Mouse (Mus musculus) ES-E14 (cell line): ENCODE measurements around the gene Ntn1. TPM values are rescaled to one million over a fixed set of nuclear protein-coding genes. Genes with fewer than 3 reads are reported as not detected.

ENCODE experiments used
- DNase-seq: peaks from one replicate; pipeline ENCODE4 v3.0.0-alpha.2; 2013; ENCODE audit warnings: low read depth, low spot score
- H3K27ac ChIP-seq: 2 replicates; pipeline ENCODE4 v1.5.1; 2012; ENCODE audit warnings: low read depth, mild to moderate bottlenecking, low read length, moderate library complexity, mixed read lengths; ENCODE audit not compliant: poor library complexity, insufficient read depth, severe bottlenecking
- H3K36me3 ChIP-seq: 2 replicates; pipeline ENCODE4 v1.6.1; 2012; ENCODE audit warnings: mild to moderate bottlenecking, low read length, moderate library complexity, mixed read lengths; ENCODE audit not compliant: control insufficient read depth, poor library complexity, insufficient read depth, severe bottlenecking
- H3K4me1 ChIP-seq, 2 experiments: fragments of 150-350 bp in 1 of 2; sonication (generic) in 1 of 2; 2 replicates each; pipeline ENCODE4 v1.6.1; 2012; ENCODE audit warnings: low read length in 2 of 2, mild to moderate bottlenecking in 1 of 2, mixed read lengths in 1 of 2; ENCODE audit not compliant: control insufficient read depth in 2 of 2, insufficient read depth in 2 of 2, poor library complexity in 1 of 2
- H3K4me3 ChIP-seq, 2 experiments: fragments of 150-350 bp in 1 of 2; sonication (generic) in 1 of 2; 2 replicates each; pipeline ENCODE4 v1.5.1; 2012; ENCODE audit warnings: low read length in 2 of 2, low read depth in 1 of 2, mild to moderate bottlenecking in 1 of 2, mixed read lengths in 1 of 2; ENCODE audit not compliant: insufficient read depth in 1 of 2, poor library complexity in 1 of 2, severe bottlenecking in 1 of 2
- H3K9ac ChIP-seq: 2 replicates; pipeline ENCODE4 v1.6.1; 2012; ENCODE audit warnings: low read depth, mild to moderate bottlenecking, low read length, mixed read lengths; ENCODE audit not compliant: poor library complexity, insufficient read depth, severe bottlenecking
- H3K9me3 ChIP-seq: fragments of 150-350 bp; sonication (generic); 2 replicates; pipeline ENCODE4 v1.6.1; 2012; ENCODE audit warnings: low read depth, mild to moderate bottlenecking, low read length; ENCODE audit not compliant: control insufficient read depth, insufficient read depth
- CHD2 ChIP-seq: IDR thresholded peaks from 2 replicates; pipeline ENCODE4 v1.6.1; 2014; ENCODE audit warnings: mild to moderate bottlenecking, low read depth, low read length, inconsistent platforms
- HCFC1 ChIP-seq: IDR thresholded peaks from 2 replicates; pipeline ENCODE4 v1.6.1; 2012; ENCODE audit warnings: low read length, inconsistent platforms, borderline replicate concordance; ENCODE audit not compliant: insufficient read depth
- MAFK ChIP-seq: IDR thresholded peaks from 2 replicates; pipeline ENCODE4 v1.6.1; 2014; ENCODE audit warnings: mild to moderate bottlenecking, low read depth, low read length, inconsistent platforms; ENCODE audit not compliant: insufficient read depth
- ZC3H11A ChIP-seq: IDR thresholded peaks from 2 replicates; pipeline ENCODE4 v1.6.1; 2012; ENCODE audit warnings: low read depth, mild to moderate bottlenecking, inconsistent platforms, low read length, borderline replicate concordance
- ZNF384 ChIP-seq: IDR thresholded peaks from 2 replicates; pipeline ENCODE4 v1.6.1; 2012; ENCODE audit warnings: low read depth, low read length, inconsistent platforms
- in situ Hi-C, 2 experiments: fragments of 600-800 bp; cut with MboI; formaldehyde crosslinking; loops; one replicate each; pipeline ENCODE4 v1.15.1; 2025; ENCODE audit warnings: low sequenced_read_pairs in 2 of 2, inconsistent platforms in 1 of 2; ENCODE audit not compliant: unreplicated experiment in 2 of 2
- total RNA-seq: library from RNA; depleted of rRNA; stranded (reverse); fragments of 300-350 nt; gene quantifications from 2 replicates; pipeline ENCODE4 v1.2.3, GENCODE M21; 2012

The Ntn1 gene
- total RNA-seq, 1 experiment, result 22.6 TPM

DNA sequence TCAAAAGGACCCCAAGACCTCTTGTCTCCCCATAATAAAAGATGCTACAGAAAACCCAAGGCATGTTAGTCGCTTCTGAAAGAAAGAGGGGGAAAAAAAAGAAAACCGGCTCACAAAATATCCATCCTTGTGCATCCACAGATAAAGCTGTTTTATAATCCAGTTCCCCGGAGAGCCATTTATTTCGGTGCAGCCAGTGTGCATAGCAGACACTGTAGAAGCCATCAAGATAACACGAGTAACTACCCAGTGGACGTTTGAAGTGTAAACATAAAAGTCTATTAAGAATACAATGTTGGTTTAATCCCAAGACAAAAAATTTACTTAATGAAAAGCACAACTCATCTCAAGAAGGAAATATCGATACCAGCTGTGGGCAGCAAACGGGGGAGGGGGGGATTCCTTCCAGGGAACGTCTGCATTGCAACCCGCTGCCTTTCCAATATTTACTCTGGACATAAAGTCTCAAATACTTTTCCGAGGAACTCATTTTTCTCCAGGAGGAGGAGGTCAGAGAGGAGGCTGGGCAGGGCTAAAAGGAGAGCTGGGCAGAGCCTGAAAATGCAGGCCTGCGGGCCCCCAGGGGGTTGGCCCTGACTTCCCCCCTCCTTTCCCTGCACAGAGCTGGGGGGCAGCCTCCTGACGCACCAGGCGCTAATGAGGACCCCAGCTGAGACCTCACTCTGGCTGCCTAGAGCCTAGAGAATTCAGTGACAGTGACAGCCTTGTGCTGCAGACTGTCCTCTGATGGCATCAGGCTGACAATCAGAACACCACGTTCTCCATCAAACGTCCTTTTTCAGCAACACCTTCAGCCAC is 21.5 kb downstream of the Ntn1 start:
- no peak overlapping the region for H3K27ac ChIP-seq
- no peak overlapping the region; the same call in 1 of the 2 replicates for H3K9ac ChIP-seq
- no peak for DNase-seq
- TF ChIP-seq CHD2 (no peak), HCFC1 (no peak), ZNF384 (no peak), ZC3H11A (no peak), MAFK (no peak)
- H3K9me3 ChIP-seq, result no peaks in the 10 kb centered on the region
- H3K4me1 ChIP-seq, result peaks cover 0 to 12% of the 10 kb centered on the region in 2 experiments; a peak in 1 of 4 replicates
- H3K4me3 ChIP-seq, result no peak overlapping the region
- H3K36me3 ChIP-seq, result peaks cover 26% of the 10 kb centered on the region
- in situ Hi-C loops, result no loop called here

DNA sequence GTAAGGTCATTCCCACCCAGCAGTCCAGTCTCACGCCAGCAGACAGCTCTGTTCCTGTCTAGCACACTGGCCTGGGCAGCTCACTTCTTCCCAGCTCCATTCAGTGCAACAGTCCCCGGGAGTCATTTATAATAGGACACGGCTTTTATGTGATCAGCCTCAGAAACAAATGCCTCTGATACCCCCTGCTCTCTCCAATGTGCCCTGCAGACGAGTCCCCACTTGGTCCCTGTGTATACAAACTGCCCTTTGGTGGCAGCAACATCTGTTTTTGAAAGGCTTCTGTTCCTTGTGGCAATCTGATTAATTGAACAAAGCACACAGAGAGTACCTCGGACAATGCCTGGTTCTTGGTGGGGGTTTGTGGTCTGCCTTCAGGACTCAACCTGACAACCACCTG is 22.2 kb downstream of the Ntn1 start:
- no peak overlapping the region for H3K4me3 ChIP-seq
- peaks cover 26% of the 10 kb centered on the region for H3K36me3 ChIP-seq
- no peaks in the 10 kb centered on the region for H3K9me3 ChIP-seq
- no peak overlapping the region for H3K9ac ChIP-seq
- peaks cover 0 to 9% of the 10 kb centered on the region in 2 experiments; a peak in 1 of 4 replicates for H3K4me1 ChIP-seq
- no peak overlapping the region for H3K27ac ChIP-seq
- in situ Hi-C loops, result no loop called here
- TF ChIP-seq HCFC1, result no peak
- TF ChIP-seq MAFK, result no peak
- no peak for TF ChIP-seq CHD2
- TF ChIP-seq ZNF384, result no peak
- no peak for TF ChIP-seq ZC3H11A
- DNase-seq, result no peak

DNA sequence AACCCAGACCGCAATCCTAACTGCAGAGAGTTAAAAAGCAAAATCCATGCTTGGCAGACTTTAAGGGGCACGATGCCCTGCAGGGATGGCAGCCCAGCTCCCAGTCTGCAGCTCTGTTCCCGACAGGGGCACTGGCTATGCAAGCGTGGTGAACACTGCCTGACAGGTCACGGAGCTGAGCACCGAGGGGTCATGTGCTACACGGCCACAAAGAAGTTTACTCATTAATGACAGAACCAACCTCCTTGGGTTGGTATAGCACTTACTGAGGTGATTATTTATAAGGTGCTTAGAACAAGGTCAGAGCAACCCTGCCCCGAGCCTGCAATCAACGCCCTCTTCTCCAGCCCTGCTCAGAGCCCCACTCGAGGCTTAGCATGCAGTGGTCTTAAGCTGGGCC is 27.5 kb downstream of the Ntn1 start:
- Histone ChIP-seq H3K9ac (no peak overlapping the region), H3K4me1 (peaks cover 0 to 2% of the 10 kb centered on the region in 2 experiments; a peak in 1 of 4 replicates), H3K4me3 (no peak overlapping the region), H3K9me3 (no peaks in the 10 kb centered on the region), H3K36me3 (peaks cover 21% of the 10 kb centered on the region; the same call in 1 of the 2 replicates), H3K27ac (no peak overlapping the region)
- TF ChIP-seq MAFK (no peak), CHD2 (no peak), ZC3H11A (no peak), ZNF384 (no peak), HCFC1 (no peak)
- DNase-seq, result no peak
- in situ Hi-C loops, result no loop called here

GRCm38 (mm10) chr11:68371609-68372008 is 29.0 kb downstream of the Ntn1 start:
- Histone ChIP-seq H3K9ac (no peak overlapping the region), H3K27ac (no peak overlapping the region), H3K9me3 (no peaks in the 10 kb centered on the region), H3K4me3 (no peak overlapping the region), H3K36me3 (peaks cover 18% of the 10 kb centered on the region; the same call in 1 of the 2 replicates), H3K4me1 (peaks cover 0 to 2% of the 10 kb centered on the region in 2 experiments; a peak in 1 of 4 replicates)
- in situ Hi-C loops, result no loop called here
- no peak for DNase-seq
- TF ChIP-seq ZNF384 (no peak), ZC3H11A (no peak), CHD2 (no peak), HCFC1 (no peak), MAFK (no peak)
